Mouse (Mus musculus) forebrain, embryonic 11.5 days (tissue): Measurements from ENCODE around the gene Vim. TPM values are rescaled to one million over a fixed set of nuclear protein-coding genes. Genes with fewer than 3 reads are reported as not detected.

Source experiments
- ATAC-seq: fragments of 200-750 bp; cut with Nextera tagmentation; replicated peaks from 2 replicates; pipeline ENCODE4 v1.8.0; 2017; ENCODE audit warnings: moderate TSS enrichment; ENCODE audit not compliant: low FRiP score
- DNase-seq: peaks from one replicate; pipeline ENCODE4 v3.0.0-alpha.2; 2017; ENCODE audit warnings: low spot score
- H3K27ac ChIP-seq: fragments of 300-500 bp; sonication (generic); 2 replicates; pipeline ENCODE4 v1.5.1; 2014; ENCODE audit warnings: low read depth, low read length
- H3K27me3 ChIP-seq: fragments of 300-500 bp; sonication (generic); 2 replicates; pipeline ENCODE4 v1.6.1; 2014; ENCODE audit warnings: mild to moderate bottlenecking, low read length, mixed read lengths; ENCODE audit not compliant: control insufficient read depth, insufficient read depth
- H3K36me3 ChIP-seq: fragments of 300-500 bp; sonication (generic); 2 replicates; pipeline ENCODE4 v1.6.1; 2014; ENCODE audit warnings: mild to moderate bottlenecking, low read length, moderate library complexity, mixed read lengths; ENCODE audit not compliant: control insufficient read depth, insufficient read depth
- H3K4me1 ChIP-seq: fragments of 300-500 bp; sonication (generic); replicated peaks from 2 replicates; pipeline ENCODE4 v1.6.1; 2014; ENCODE audit warnings: low read length, mixed read lengths; ENCODE audit not compliant: control insufficient read depth, insufficient read depth
- H3K4me2 ChIP-seq: fragments of 300-500 bp; sonication (generic); 2 replicates; pipeline ENCODE4 v1.6.1; 2014; ENCODE audit warnings: low read depth, mild to moderate bottlenecking, low read length, moderate library complexity, mixed read lengths; ENCODE audit not compliant: severe bottlenecking
- H3K4me3 ChIP-seq: fragments of 300-500 bp; sonication (generic); 2 replicates; pipeline ENCODE4 v1.5.1; 2014; ENCODE audit warnings: low read depth, low read length
- H3K9ac ChIP-seq: fragments of 300-500 bp; sonication (generic); 2 replicates; pipeline ENCODE4 v1.6.1; 2014; ENCODE audit warnings: low read length
- H3K9me3 ChIP-seq: fragments of 300-500 bp; sonication (generic); 2 replicates; pipeline ENCODE4 v1.6.1; 2016; ENCODE audit warnings: low read length, mixed read lengths; ENCODE audit not compliant: control insufficient read depth
- WGBS: fragments of 180-500 bp; shearing (Covaris S2); extraction: QIAGEN DNeasy Blood & Tissue Kit; methylation state at CpG from one replicate; pipeline ENCODE4 v1.1.7; 2014; 5-methylcytosine and 5-hydroxymethylcytosine counted together
- polyA plus RNA-seq: library from polyadenylated mRNA; unstranded; fragments of >200 nt; fragmentation: Nextera tagmentation; extraction: Ambion mirVana; gene quantifications from 2 replicates; pipeline ENCODE4 v1.2.1, GENCODE M21; 2014

Vim gene
- polyA plus RNA-seq, 1 experiment from 2014 or later, result 1,264 TPM

GRCm38 (mm10) chr2:13538704-13539377, 34.9 kb upstream of the Vim start:
- Histone ChIP-seq H3K4me1 (0 out of 2 replicates have a peak, but pooled peaks cover 2% of the 10 kb centered on the region), H3K4me3 (no peak overlapping the region), H3K27me3 (no peaks in the 10 kb centered on the region), H3K36me3 (no peaks in the 10 kb centered on the region), H3K27ac (no peak overlapping the region), H3K4me2 (no peak overlapping the region), H3K9me3 (no peaks in the 10 kb centered on the region), H3K9ac (no peak overlapping the region)
- 76% methylated on average over 6 of the region's 6 CpGs for WGBS
- ATAC-seq (no peak), DNase-seq (no peak)

- Histone ChIP-seq H3K4me2 (no peak overlapping the region), H3K4me1 (0 out of 2 replicates have a peak, but pooled peaks cover 2% of the 10 kb centered on the region), H3K27me3 (no peaks in the 10 kb centered on the region), H3K36me3 (no peaks in the 10 kb centered on the region), H3K4me3 (no peak overlapping the region), H3K9ac (no peak overlapping the region), H3K27ac (no peak overlapping the region), H3K9me3 (no peaks in the 10 kb centered on the region)
- DNase-seq (no peak), ATAC-seq (no peak)
- 94% methylated on average over 1 of the region's 1 CpGs for WGBS
These were observed 33.9 kb upstream of the Vim start for GRCm38 (mm10) chr2:13539860-13540259.

GRCm38 (mm10) chr2:13543519-13544124, 30.1 kb upstream of the Vim start:
- ATAC-seq (peak; percentile 31; the same call in 1 of the 2 replicates), DNase-seq (peak; percentile 52)
- peak overlapping the region; percentile 49 for H3K4me3 ChIP-seq
- no peaks in the 10 kb centered on the region for H3K27me3 ChIP-seq
- H3K36me3 ChIP-seq, result no peaks in the 10 kb centered on the region
- H3K9me3 ChIP-seq, result no peaks in the 10 kb centered on the region
- peak overlapping the region; percentile 46 for H3K4me2 ChIP-seq
- H3K9ac ChIP-seq, result peak overlapping the region; percentile 63
- H3K27ac ChIP-seq, result peak overlapping the region; percentile 98
- H3K4me1 ChIP-seq, result 0 out of 2 replicates have a peak, but pooled peaks cover 2% of the 10 kb centered on the region
- WGBS, result 51% methylated on average over 8 of the region's 8 CpGs

- Histone ChIP-seq H3K4me3 (peak within 1 kb of the TSS; percentile 49), H3K9me3 (no peaks in the 10 kb centered on the region), H3K4me2 (peak within 1 kb of the TSS; percentile 46), H3K36me3 (no peaks in the 10 kb centered on the region), H3K27me3 (no peaks in the 10 kb centered on the region), H3K9ac (peak within 1 kb of the TSS; percentile 63), H3K27ac (peak within 1 kb of the TSS; percentile 98), H3K4me1 (0 out of 2 replicates have a peak, but pooled peaks cover 2% of the 10 kb centered on the region)
- ATAC-seq (peak; percentile 99), DNase-seq (peak; percentile 96)
- under 1% methylated on average over 36 of the region's 39 CpGs for WGBS
These were observed 29.4 kb upstream of the Vim start, which contains the start of gene Trdmt1 for GRCm38 (mm10) chr2:13544193-13544824. TSS of gene Trdmt1 (minus strand) at chr2:13544668.

GRCm38 (mm10) chr2:13548749-13549148, 25.0 kb upstream of the Vim start:
- no peak for ATAC-seq
- no peaks in the 10 kb centered on the region for H3K36me3 ChIP-seq
- no peak for DNase-seq
- no peaks in the 10 kb centered on the region for H3K9me3 ChIP-seq
- no peak overlapping the region for H3K4me2 ChIP-seq
- 75% methylated on average over 3 of the region's 3 CpGs for WGBS
- H3K27ac ChIP-seq, result no peak overlapping the region
- H3K9ac ChIP-seq, result no peak overlapping the region
- no peaks in the 10 kb centered on the region for H3K27me3 ChIP-seq
- H3K4me1 ChIP-seq, result 0 out of 2 replicates have a peak, but pooled peaks cover under 1% of the 10 kb centered on the region
- H3K4me3 ChIP-seq, result no peak overlapping the region

GRCm38 (mm10) chr2:13553966-13554365, 19.8 kb upstream of the Vim start:
- no peaks in the 10 kb centered on the region for H3K27me3 ChIP-seq
- no peak overlapping the region for H3K4me2 ChIP-seq
- 70% methylated on average over 2 of the region's 2 CpGs for WGBS
- DNase-seq (no peak), ATAC-seq (no peak)
- no peak overlapping the region for H3K27ac ChIP-seq
- no peak overlapping the region for H3K4me3 ChIP-seq
- H3K4me1 ChIP-seq, result no peaks in the 10 kb centered on the region
- no peak overlapping the region for H3K9ac ChIP-seq
- H3K9me3 ChIP-seq, result no peaks in the 10 kb centered on the region
- no peaks in the 10 kb centered on the region for H3K36me3 ChIP-seq

GRCm38 (mm10) chr2:13556239-13556638, 17.5 kb upstream of the Vim start:
- H3K4me3 ChIP-seq, result no peak overlapping the region
- no peaks in the 10 kb centered on the region for H3K27me3 ChIP-seq
- no peak overlapping the region for H3K27ac ChIP-seq
- no peaks in the 10 kb centered on the region for H3K9me3 ChIP-seq
- DNase-seq (no peak), ATAC-seq (no peak)
- no peaks in the 10 kb centered on the region for H3K36me3 ChIP-seq
- no peaks in the 10 kb centered on the region for H3K4me1 ChIP-seq
- no peak overlapping the region for H3K4me2 ChIP-seq
- no peak overlapping the region for H3K9ac ChIP-seq

GRCm38 (mm10) chr2:13557145-13558030, 16.3 kb upstream of the Vim start:
- no peaks in the 10 kb centered on the region for H3K4me1 ChIP-seq
- no peaks in the 10 kb centered on the region for H3K36me3 ChIP-seq
- whole genome bisulfite sequencing, result 86% methylated on average over 9 of the region's 9 CpGs
- H3K9me3 ChIP-seq, result no peaks in the 10 kb centered on the region
- no peak overlapping the region for H3K27ac ChIP-seq
- H3K9ac ChIP-seq, result no peak overlapping the region
- no peak overlapping the region for H3K4me3 ChIP-seq
- H3K27me3 ChIP-seq, result no peaks in the 10 kb centered on the region
- ATAC-seq (no peak), DNase-seq (no peak)
- no peak overlapping the region for H3K4me2 ChIP-seq
